Mouse (Mus musculus) kidney, postnatal 0 days (tissue): Measurements from ENCODE around the gene Dgki. TPM values are rescaled to one million over a fixed set of nuclear protein-coding genes. Genes with fewer than 3 reads are reported as not detected.

ENCODE experiments used
- ATAC-seq: fragments of 200-750 bp; cut with Nextera tagmentation; replicated peaks from 2 replicates; pipeline ENCODE4 v1.8.0; 2017; ENCODE audit warnings: low read depth, moderate number of reproducible peaks, moderate TSS enrichment, moderate library complexity; ENCODE audit not compliant: low FRiP score
- DNase-seq: peaks from one replicate; pipeline ENCODE4 v3.0.0-alpha.2; 2016; ENCODE audit warnings: low spot score
- H3K27ac ChIP-seq: fragments of 300-500 bp; sonication (generic); 2 replicates; pipeline ENCODE4 v1.5.1; 2014; ENCODE audit warnings: mild to moderate bottlenecking
- H3K27me3 ChIP-seq: fragments of 300-500 bp; sonication (generic); 2 replicates; pipeline ENCODE4 v1.6.1; 2014; ENCODE audit warnings: low read length, mixed read lengths; ENCODE audit not compliant: insufficient read depth
- H3K36me3 ChIP-seq: fragments of 300-500 bp; sonication (generic); 2 replicates; pipeline ENCODE4 v1.6.1; 2014; ENCODE audit warnings: low read length, mixed read lengths; ENCODE audit not compliant: insufficient read depth
- H3K4me1 ChIP-seq: fragments of 300-500 bp; sonication (generic); replicated peaks from 2 replicates; pipeline ENCODE4 v1.6.1; 2014; ENCODE audit warnings: antibody characterized with exemption, low read length, mixed read lengths; ENCODE audit not compliant: insufficient read depth
- H3K4me2 ChIP-seq: fragments of 300-500 bp; sonication (generic); 2 replicates; pipeline ENCODE4 v1.6.1; 2014; ENCODE audit warnings: mild to moderate bottlenecking, low read length, moderate library complexity, mixed read lengths
- H3K4me3 ChIP-seq: fragments of 300-500 bp; sonication (generic); replicated peaks from 2 replicates; pipeline ENCODE4 v1.5.1; 2014; ENCODE audit warnings: low read depth, low read length
- H3K9ac ChIP-seq: fragments of 300-500 bp; sonication (generic); 2 replicates; pipeline ENCODE4 v1.6.1; 2014; ENCODE audit warnings: low read depth, low read length
- H3K9me3 ChIP-seq: fragments of 300-500 bp; sonication (generic); replicated peaks from 2 replicates; pipeline ENCODE4 v1.6.1; 2016; ENCODE audit warnings: low read length, inconsistent platforms, mixed read lengths
- CTCF ChIP-seq: IDR thresholded peaks from 2 replicates; pipeline ENCODE4 v1.5.1; 2016; ENCODE audit warnings: antibody characterized with exemption, low read depth, mild to moderate bottlenecking, moderate library complexity
- WGBS: fragments of 180-500 bp; shearing (Covaris S2); extraction: QIAGEN DNeasy Blood & Tissue Kit; methylation state at CpG from one replicate; pipeline ENCODE4 v1.1.7; 2014; 5-methylcytosine and 5-hydroxymethylcytosine counted together
- polyA plus RNA-seq: library from polyadenylated mRNA; unstranded; fragments of >200 nt; fragmentation: Nextera tagmentation; extraction: Ambion mirVana; gene quantifications from 2 replicates; pipeline ENCODE4 v1.2.1, GENCODE M21; 2015

Dgki gene
- polyA plus RNA-seq, 1 experiment from 2014 or later: 0.76 TPM

GRCm38 (mm10) chr6:37254144-37254543 is 45.8 kb downstream of the Dgki start:
- TF ChIP-seq CTCF: peak; percentile 5; the same call in 1 of the 2 replicates
- WGBS: 27% methylated on average over 8 of the region's 8 CpGs
- DNase-seq: peak; percentile 61

GRCm38 (mm10) chr6:37252536-37252935 is 47.4 kb downstream of the Dgki start:
- no peak for ATAC-seq
- DNase-seq: no peak
- no peak overlapping the region for H3K4me2 ChIP-seq
- H3K27ac ChIP-seq: no peak overlapping the region
- H3K27me3 ChIP-seq: no peaks in the 10 kb centered on the region
- no peak for TF ChIP-seq CTCF
- H3K9me3 ChIP-seq: no peaks in the 10 kb centered on the region
- WGBS: 89% methylated on average over 4 of the region's 4 CpGs
- no peak overlapping the region for H3K9ac ChIP-seq
- H3K4me1 ChIP-seq: 0 out of 2 replicates have a peak, but pooled peaks cover 3% of the 10 kb centered on the region
- no peaks in the 10 kb centered on the region for H3K36me3 ChIP-seq
- no peak overlapping the region for H3K4me3 ChIP-seq

More at GRCm38 (mm10) chr6:37254144-37254543, 45.8 kb downstream of the Dgki start:
- H3K9me3 ChIP-seq: no peaks in the 10 kb centered on the region
- H3K9ac ChIP-seq: no peak overlapping the region
- no peak overlapping the region for H3K4me2 ChIP-seq
- no peaks in the 10 kb centered on the region for H3K27me3 ChIP-seq
- no peak overlapping the region for H3K4me3 ChIP-seq
- H3K36me3 ChIP-seq: no peaks in the 10 kb centered on the region
- no peak overlapping the region for H3K27ac ChIP-seq
- 0 out of 2 replicates have a peak, but pooled peaks cover 3% of the 10 kb centered on the region for H3K4me1 ChIP-seq
- peak; percentile 87 for ATAC-seq

GRCm38 (mm10) chr6:37250671-37251070 is 49.3 kb downstream of the Dgki start:
- no peak for TF ChIP-seq CTCF
- Histone ChIP-seq H3K4me2 (no peak overlapping the region), H3K9me3 (no peaks in the 10 kb centered on the region), H3K27ac (no peak overlapping the region), H3K4me3 (no peak overlapping the region), H3K9ac (no peak overlapping the region), H3K4me1 (0 out of 2 replicates have a peak, but pooled peaks cover 3% of the 10 kb centered on the region), H3K36me3 (no peaks in the 10 kb centered on the region), H3K27me3 (no peaks in the 10 kb centered on the region)
- 85% methylated on average over 2 of the region's 2 CpGs for WGBS
- DNase-seq: no peak
- no peak for ATAC-seq

- Histone ChIP-seq H3K27me3 (no peaks in the 10 kb centered on the region), H3K9ac (no peak overlapping the region), H3K36me3 (no peaks in the 10 kb centered on the region), H3K27ac (no peak overlapping the region), H3K9me3 (no peaks in the 10 kb centered on the region), H3K4me2 (no peak overlapping the region), H3K4me1 (no peaks in the 10 kb centered on the region), H3K4me3 (no peak overlapping the region)
- no peak for TF ChIP-seq CTCF
- no peak for DNase-seq
- WGBS: 89% methylated on average over 7 of the region's 7 CpGs
- ATAC-seq: no peak
These were observed 54.2 kb downstream of the Dgki start for GRCm38 (mm10) chr6:37245757-37246156.

- no peaks in the 10 kb centered on the region for H3K27me3 ChIP-seq
- H3K36me3 ChIP-seq: no peaks in the 10 kb centered on the region
- ATAC-seq: no peak
- DNase-seq: no peak
- H3K4me1 ChIP-seq: no peaks in the 10 kb centered on the region
- H3K27ac ChIP-seq: no peak overlapping the region
- TF ChIP-seq CTCF: no peak
- 49% methylated on average over 11 of the region's 11 CpGs for WGBS
- H3K4me2 ChIP-seq: no peak overlapping the region
- H3K9me3 ChIP-seq: no peaks in the 10 kb centered on the region
- no peak overlapping the region for H3K9ac ChIP-seq
- no peak overlapping the region for H3K4me3 ChIP-seq
These were observed 55.9 kb downstream of the Dgki start for GRCm38 (mm10) chr6:37244074-37244473.

- no peak overlapping the region for H3K9ac ChIP-seq
- TF ChIP-seq CTCF: no peak
- H3K36me3 ChIP-seq: no peaks in the 10 kb centered on the region
- no peak overlapping the region for H3K4me3 ChIP-seq
- no peak for DNase-seq
- H3K4me1 ChIP-seq: no peaks in the 10 kb centered on the region
- no peak overlapping the region for H3K27ac ChIP-seq
- ATAC-seq: no peak
- no peak overlapping the region for H3K4me2 ChIP-seq
- no peaks in the 10 kb centered on the region for H3K9me3 ChIP-seq
- WGBS: 91% methylated on average over 5 of the region's 5 CpGs
- no peaks in the 10 kb centered on the region for H3K27me3 ChIP-seq
These were observed 57.2 kb downstream of the Dgki start for GRCm38 (mm10) chr6:37242769-37243121.

GRCm38 (mm10) chr6:37242100-37242768 is 57.8 kb downstream of the Dgki start:
- Histone ChIP-seq H3K9me3 (no peaks in the 10 kb centered on the region), H3K4me3 (no peak overlapping the region), H3K27me3 (no peaks in the 10 kb centered on the region), H3K4me1 (no peaks in the 10 kb centered on the region), H3K27ac (no peak overlapping the region), H3K4me2 (no peak overlapping the region), H3K36me3 (no peaks in the 10 kb centered on the region), H3K9ac (no peak overlapping the region)
- no peak for TF ChIP-seq CTCF
- 68% methylated on average over 6 of the region's 6 CpGs for whole genome bisulfite sequencing
- ATAC-seq (no peak), DNase-seq (no peak)
